Mouse (Mus musculus) megakaryocyte, embryonic 14.5 days (primary cell): ENCODE data around the gene Optc. TPM values are rescaled to one million over a fixed set of nuclear protein-coding genes. Genes with fewer than 3 reads are reported as not detected.

ENCODE experiments used
- H3K27me3 ChIP-seq: replicated peaks from 2 replicates; pipeline ENCODE3; 2012; ENCODE audit warnings: inconsistent platforms
- H3K36me3 ChIP-seq: replicated peaks from 2 replicates; pipeline ENCODE3; 2012; ENCODE audit warnings: low read length, inconsistent platforms, mixed read lengths
- H3K4me1 ChIP-seq: 2 replicates; pipeline ENCODE4 v1.6.1; 2012; ENCODE audit warnings: inconsistent platforms
- H3K4me3 ChIP-seq: replicated peaks from 2 replicates; pipeline ENCODE3; 2012; ENCODE audit warnings: moderate library complexity, mild to moderate bottlenecking, inconsistent platforms
- H3K9me3 ChIP-seq: 2 replicates; pipeline ENCODE4 v1.6.1; 2012; ENCODE audit warnings: inconsistent platforms
- FLI1 ChIP-seq: IDR thresholded peaks from 2 replicates; pipeline ENCODE4 v1.6.1; 2012; ENCODE audit warnings: low read length, inconsistent platforms, mixed read lengths
- GATA1 ChIP-seq: IDR thresholded peaks from 3 replicates; pipeline ENCODE4 v1.6.1; 2012; ENCODE audit warnings: mixed read lengths, low read length, inconsistent platforms, borderline replicate concordance
- polyA plus RNA-seq: library from polyadenylated mRNA; stranded (reverse); fragments of >175 nt; gene quantifications from 2 replicates; pipeline ENCODE4 v1.2.3, GENCODE M21; 2012; ENCODE audit warnings: low replicate concordance; ENCODE audit not compliant: insufficient read depth

Optc gene
- polyA plus RNA-seq = not detected in 2 replicates

DNA sequence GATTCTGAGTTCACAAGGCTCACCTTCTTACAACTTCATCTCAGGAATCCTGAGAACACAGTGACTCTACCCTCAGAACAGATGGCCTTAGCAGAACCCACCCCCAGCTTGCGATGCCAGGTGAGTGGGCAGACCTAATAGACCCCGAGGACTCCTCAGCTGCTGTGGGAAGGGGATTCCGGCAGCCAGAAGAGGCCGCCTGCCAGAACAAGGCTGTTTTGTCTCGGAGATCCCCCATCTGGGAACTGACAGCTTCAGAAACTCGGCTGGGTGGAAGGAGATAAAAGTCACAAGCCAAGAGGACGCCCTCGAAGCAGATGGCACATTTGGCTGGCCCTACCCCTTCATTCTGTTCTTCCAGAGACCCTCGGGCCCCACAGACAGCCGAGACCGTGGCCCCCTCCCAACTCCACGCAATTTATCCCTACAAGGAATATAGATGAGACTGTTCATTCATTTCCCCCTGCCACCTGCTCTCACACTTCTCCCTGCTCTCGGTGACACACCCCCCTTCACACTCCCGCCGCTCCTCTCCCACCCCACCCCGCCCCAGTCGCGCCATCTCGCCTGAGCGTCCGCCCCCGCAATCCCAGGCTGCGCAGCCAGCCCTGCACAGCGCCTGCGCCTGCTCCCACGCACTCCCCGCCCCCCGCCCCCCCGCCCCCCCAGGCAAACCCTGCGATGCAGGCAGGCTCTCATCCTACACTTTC is at the start of gene Optc:
Gene Optc (minus strand): TSS at position 51 of the 710 bp plus-strand sequence.
- Histone ChIP-seq H3K27me3 (peaks cover 72% of the 10 kb centered on the region), H3K9me3 (no peaks in the 10 kb centered on the region), H3K4me1 (peaks cover 47% of the 10 kb centered on the region), H3K36me3 (no peaks in the 10 kb centered on the region), H3K4me3 (peak within 1 kb of the TSS; percentile 88)
- TF ChIP-seq FLI1 (no peak), GATA1 (no peak)

- TF ChIP-seq FLI1 (no peak), GATA1 (no peak)
- no peaks in the 10 kb centered on the region for H3K27me3 ChIP-seq
- no peaks in the 10 kb centered on the region for H3K9me3 ChIP-seq
- H3K4me3 ChIP-seq = no peak overlapping the region
- H3K36me3 ChIP-seq = no peaks in the 10 kb centered on the region
- peaks cover 91% of the 10 kb centered on the region for H3K4me1 ChIP-seq
Measured at GRCm38 (mm10) chr1:133954009-133954408, 46.2 kb upstream of the Optc start.

DNA sequence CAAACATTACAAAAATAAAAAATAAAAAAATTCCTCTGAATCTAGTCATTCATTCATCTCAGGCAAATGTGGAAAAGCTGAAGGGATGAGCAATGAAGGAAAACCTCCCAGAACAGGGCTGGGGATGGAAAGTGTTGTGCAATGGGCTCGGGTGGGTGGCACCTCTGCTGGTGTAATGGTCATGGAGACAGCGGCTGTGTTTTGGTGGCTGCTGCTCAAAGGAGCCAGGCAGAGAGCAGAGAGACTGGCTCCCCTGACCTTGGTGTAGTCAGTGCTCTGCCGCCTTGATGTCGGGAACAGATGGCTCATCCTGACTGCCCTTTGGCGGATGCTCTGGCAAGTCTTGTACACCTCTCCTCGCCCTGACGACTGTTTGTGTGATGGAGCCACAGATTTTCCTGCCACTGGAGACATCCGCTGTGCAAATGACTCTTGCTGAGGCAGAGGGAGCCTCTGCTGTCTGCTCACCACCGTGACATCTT is 45.5 kb upstream of the Optc start:
- Histone ChIP-seq H3K4me3 (peak overlapping the region; percentile 39), H3K4me1 (peaks cover 90% of the 10 kb centered on the region), H3K9me3 (no peaks in the 10 kb centered on the region), H3K36me3 (no peaks in the 10 kb centered on the region), H3K27me3 (no peaks in the 10 kb centered on the region)
- TF ChIP-seq GATA1 (no peak), FLI1 (no peak)

DNA sequence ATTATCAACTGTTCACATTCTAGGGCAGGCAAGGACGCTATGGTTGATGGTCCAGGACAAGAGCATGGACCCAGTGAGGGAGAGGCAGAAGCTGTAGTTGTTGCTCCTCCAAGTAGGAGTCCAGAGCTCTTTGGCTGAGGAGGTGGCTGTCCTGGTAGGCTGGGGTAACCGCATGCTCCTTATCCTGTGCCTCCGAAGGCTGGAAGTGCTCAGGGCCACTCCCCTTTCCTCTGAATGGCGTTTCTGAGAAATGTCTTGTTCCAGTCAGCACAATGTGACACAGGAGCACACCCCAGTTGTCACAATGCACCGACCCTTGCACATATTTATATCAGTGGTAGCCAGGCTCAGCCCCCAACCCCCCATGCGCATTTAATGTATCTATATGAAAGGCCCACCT is 43.8 kb upstream of the Optc start:
- TF ChIP-seq FLI1 (no peak), GATA1 (no peak)

DNA sequence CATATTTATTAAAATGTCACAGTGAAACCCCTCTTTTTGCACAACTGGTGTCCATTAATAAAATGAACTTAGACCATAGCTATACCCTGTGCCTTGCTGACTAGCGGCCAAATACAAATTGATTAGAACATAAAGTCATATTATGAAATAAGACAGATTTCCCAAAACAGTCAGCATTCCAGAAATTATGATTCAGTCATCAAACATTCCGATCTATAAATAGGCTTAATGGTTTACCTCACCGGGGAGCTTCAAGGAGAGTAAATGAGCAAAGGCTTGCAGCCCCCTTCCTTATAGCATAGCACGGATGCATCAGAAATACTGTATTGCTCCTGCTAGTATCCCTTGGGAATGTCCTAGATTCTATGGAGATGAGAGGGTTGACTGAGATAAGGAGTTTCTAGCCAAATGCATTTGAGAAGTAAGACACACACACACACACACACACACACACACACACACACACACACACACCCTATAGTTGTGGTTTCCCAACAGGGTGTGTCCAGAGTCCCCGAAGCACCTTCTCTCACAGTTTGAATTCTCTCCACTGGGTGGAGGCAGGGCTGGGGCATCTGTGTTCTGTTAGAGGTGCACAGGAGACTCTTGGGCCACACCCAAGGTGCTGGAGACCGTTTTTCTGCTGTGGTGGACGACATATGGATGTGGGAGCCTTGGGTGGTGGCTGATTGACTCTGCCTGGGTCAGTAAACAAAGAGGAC is 42.4 kb upstream of the Optc start:
- peaks cover 2% of the 10 kb centered on the region for H3K36me3 ChIP-seq
- no peak for TF ChIP-seq GATA1
- no peak for TF ChIP-seq FLI1
- no peaks in the 10 kb centered on the region for H3K27me3 ChIP-seq
- H3K9me3 ChIP-seq = peaks cover 9% of the 10 kb centered on the region
- peaks cover 80% of the 10 kb centered on the region for H3K4me1 ChIP-seq
- no peak overlapping the region for H3K4me3 ChIP-seq

More for the DNA sequence above, 43.8 kb upstream of the Optc start:
- Histone ChIP-seq H3K4me1 (peaks cover 85% of the 10 kb centered on the region), H3K36me3 (no peaks in the 10 kb centered on the region), H3K4me3 (peak overlapping the region; percentile 83), H3K9me3 (peaks cover 4% of the 10 kb centered on the region), H3K27me3 (no peaks in the 10 kb centered on the region)

GRCm38 (mm10) chr1:133945106-133945505 is 37.3 kb upstream of the Optc start:
- Histone ChIP-seq H3K4me3 (no peak overlapping the region), H3K9me3 (peaks cover 9% of the 10 kb centered on the region), H3K36me3 (peaks cover 2% of the 10 kb centered on the region), H3K4me1 (peaks cover 48% of the 10 kb centered on the region), H3K27me3 (peaks cover 9% of the 10 kb centered on the region)
- TF ChIP-seq GATA1 (no peak), FLI1 (no peak)

DNA sequence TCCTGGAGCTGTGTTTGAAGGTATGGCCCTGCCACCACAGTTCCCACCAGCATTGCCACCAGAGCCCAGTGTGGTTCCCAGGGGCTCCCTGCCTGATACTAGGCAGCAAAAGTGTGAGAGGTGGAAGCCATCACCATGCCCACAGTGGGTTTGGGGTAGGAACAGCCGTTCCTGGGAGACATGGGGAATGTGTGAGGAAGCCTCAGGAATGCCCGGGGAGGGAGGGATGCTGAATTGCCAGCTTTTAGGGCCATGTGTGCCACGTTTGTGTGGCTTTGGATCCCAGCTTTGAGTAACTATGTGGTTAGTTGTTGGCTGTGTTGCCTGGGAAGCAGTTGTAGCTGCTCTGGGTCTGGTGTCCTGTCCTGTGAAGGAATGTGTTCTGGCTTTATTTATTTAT is 34.1 kb upstream of the Optc start:
- Histone ChIP-seq H3K4me1 (peaks cover 37% of the 10 kb centered on the region), H3K4me3 (no peak overlapping the region), H3K9me3 (peaks cover 9% of the 10 kb centered on the region), H3K36me3 (peaks cover 2% of the 10 kb centered on the region), H3K27me3 (peaks cover 17% of the 10 kb centered on the region)
- no peak for TF ChIP-seq GATA1
- no peak for TF ChIP-seq FLI1

- Histone ChIP-seq H3K4me3 (no peak overlapping the region), H3K4me1 (peaks cover 40% of the 10 kb centered on the region), H3K36me3 (peaks cover 2% of the 10 kb centered on the region), H3K27me3 (peaks cover 17% of the 10 kb centered on the region), H3K9me3 (peaks cover 3% of the 10 kb centered on the region)
- TF ChIP-seq FLI1 (no peak), GATA1 (no peak)
Measured at GRCm38 (mm10) chr1:133941158-133941860, 33.5 kb upstream of the Optc start.

DNA sequence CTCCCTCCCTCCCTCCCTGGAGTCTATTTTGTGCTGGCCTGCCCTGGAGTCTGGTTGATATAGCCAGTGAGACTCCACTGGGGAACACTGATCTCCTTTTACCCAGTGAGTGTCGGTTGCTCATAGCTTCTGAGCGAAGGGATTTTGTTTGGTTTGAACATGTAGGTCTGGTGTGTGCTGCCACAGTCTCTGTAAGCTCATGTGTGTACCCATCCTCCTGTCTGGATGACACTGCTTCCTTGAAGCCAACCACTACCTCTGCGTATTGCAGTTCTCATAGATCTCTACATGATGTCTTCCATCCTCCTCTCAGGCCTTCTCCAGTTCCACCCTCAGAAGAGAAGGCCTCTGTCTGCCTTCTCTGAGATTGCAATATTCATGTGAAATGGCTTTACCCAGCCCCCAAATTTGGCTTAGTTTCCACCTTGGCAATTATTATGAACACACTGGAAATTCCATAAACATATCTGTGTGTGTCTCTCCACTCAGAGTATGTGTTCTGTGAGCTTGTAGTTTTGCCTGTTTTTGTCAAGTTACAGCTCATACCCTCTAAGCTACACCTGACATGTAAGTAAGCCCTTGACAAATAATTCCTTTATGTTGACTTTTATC is 32.8 kb upstream of the Optc start:
- TF ChIP-seq GATA1 = no peak
- no peak for TF ChIP-seq FLI1

More for the DNA sequence above, 32.8 kb upstream of the Optc start:
- Histone ChIP-seq H3K27me3 (peaks cover 19% of the 10 kb centered on the region), H3K9me3 (peaks cover 7% of the 10 kb centered on the region), H3K4me3 (no peak overlapping the region), H3K4me1 (peaks cover 39% of the 10 kb centered on the region), H3K36me3 (no peaks in the 10 kb centered on the region)
